Mouse (Mus musculus): Measurements from ENCODE around the gene Gse1.

The Gse1 gene

GRCm38 (mm10) chr8:120552509-120552908, 324.3 kb downstream of the Gse1 start:
- no peak for DNase-seq (ENCODE audit: low spot score in 2 of 2)

- no peak for DNase-seq (ENCODE audit: low spot score in 2 of 2)
Measured at GRCm38 (mm10) chr8:120553441-120554123, 325.3 kb downstream of the Gse1 start.

GRCm38 (mm10) chr8:120554466-120555039, 326.3 kb downstream of the Gse1 start:
- DNase-seq (ENCODE audit: low spot score in 2 of 2), result no peak

- no peak for DNase-seq (ENCODE audit: low spot score in 2 of 2)
Measured at GRCm38 (mm10) chr8:120556198-120556892, 328.1 kb downstream of the Gse1 start.

GRCm38 (mm10) chr8:120557170-120557965, 329.1 kb downstream of the Gse1 start:
- DNase-seq (ENCODE audit: low spot score in 2 of 2), result no peak

GRCm38 (mm10) chr8:120558162-120558561, 329.9 kb downstream of the Gse1 start:
- no peak for DNase-seq (ENCODE audit: low spot score in 2 of 2)

GRCm38 (mm10) chr8:120559654-120560053, 331.4 kb downstream of the Gse1 start:
- DNase-seq (ENCODE audit: low spot score in 2 of 2), result no peak

GRCm38 (mm10) chr8:120560535-120560934, 332.3 kb downstream of the Gse1 start:
- no peak for DNase-seq (ENCODE audit: low spot score in 2 of 2)

GRCm38 (mm10) chr8:120561539-120562435, 333.5 kb downstream of the Gse1 start:
- DNase-seq (ENCODE audit: low spot score in 2 of 2), result peak; percentile 52 to 76

- no peak for DNase-seq (ENCODE audit: low spot score in 2 of 2)
Measured at GRCm38 (mm10) chr8:120562680-120563347, 334.6 kb downstream of the Gse1 start.

- no peak for DNase-seq (ENCODE audit: low spot score in 2 of 2)
Measured at GRCm38 (mm10) chr8:120563348-120563724, 335.1 kb downstream of the Gse1 start.

- peak; percentile 67 to 79 for DNase-seq (ENCODE audit: low spot score in 2 of 2)
Measured at GRCm38 (mm10) chr8:120563851-120564837, 335.9 kb downstream of the Gse1 start.

GRCm38 (mm10) chr8:120565151-120565711, 337.0 kb downstream of the Gse1 start:
- DNase-seq (ENCODE audit: low spot score in 2 of 2), result no peak

- DNase-seq (ENCODE audit: low spot score in 2 of 2), result no peak
Measured at GRCm38 (mm10) chr8:120566681-120567080, 338.4 kb downstream of the Gse1 start.

- DNase-seq (ENCODE audit: low spot score in 2 of 2), result no peak
Measured at GRCm38 (mm10) chr8:120567731-120568130, 339.5 kb downstream of the Gse1 start.

GRCm38 (mm10) chr8:120568164-120568798, 340.0 kb downstream of the Gse1 start:
- no peak for DNase-seq (ENCODE audit: low spot score in 2 of 2)

GRCm38 (mm10) chr8:120569123-120569522, 340.9 kb downstream of the Gse1 start:
- no peak for DNase-seq (ENCODE audit: low spot score in 2 of 2)

- DNase-seq (ENCODE audit: low spot score in 2 of 2), result peak; percentile 80 to 92
Measured at GRCm38 (mm10) chr8:120569939-120570715, 341.9 kb downstream of the Gse1 start.

Data from spleen, postnatal 4 days (tissue).